Mouse (Mus musculus) thymus, postnatal 0 days (tissue): ENCODE results near the gene Ffar3. TPM values are rescaled to one million over a fixed set of nuclear protein-coding genes. Genes with fewer than 3 reads are reported as not detected.
"Not testable (repeated sequence)": the region's sequence is repeated elsewhere in the genome, so short reads cannot be mapped to it uniquely, and the experiment has no call there.

Experiments used
- DNase-seq: peaks from one replicate; pipeline ENCODE4 v3.0.0-alpha.2; 2015; ENCODE audit warnings: low spot score
- polyA plus RNA-seq: library from polyadenylated mRNA; unstranded; fragments of >200 nt; fragmentation: Nextera tagmentation; extraction: Ambion mirVana; gene quantifications from 2 replicates; pipeline ENCODE4 v1.2.1, GENCODE M21; 2015

The Ffar3 gene
- polyA plus RNA-seq, 1 experiment from 2014 or later: not detected

- no peak for DNase-seq
Observed at GRCm38 (mm10) chr7:30844676-30845297, 11.2 kb downstream of the Ffar3 start.

- DNase-seq: no peak
Observed at GRCm38 (mm10) chr7:30842092-30842491, 13.9 kb downstream of the Ffar3 start.

- no peak for DNase-seq
Observed at GRCm38 (mm10) chr7:30841379-30841778, 14.6 kb downstream of the Ffar3 start.

- DNase-seq: no peak
Observed at GRCm38 (mm10) chr7:30840306-30840705, 15.7 kb downstream of the Ffar3 start.

- no peak for DNase-seq
Observed at GRCm38 (mm10) chr7:30837277-30837676, 18.7 kb downstream of the Ffar3 start.

- not testable (repeated sequence) for DNase-seq
Observed at GRCm38 (mm10) chr7:30832684-30833083, 23.3 kb downstream of the Ffar3 start.

- no peak for DNase-seq
Observed at GRCm38 (mm10) chr7:30832261-30832660, 23.7 kb downstream of the Ffar3 start.

GRCm38 (mm10) chr7:30829428-30829827 is 26.6 kb downstream of the Ffar3 start:
- DNase-seq: no peak

- not testable (repeated sequence) for DNase-seq
Observed at GRCm38 (mm10) chr7:30828871-30829270, 27.1 kb downstream of the Ffar3 start.

GRCm38 (mm10) chr7:30826660-30827059 is 29.3 kb downstream of the Ffar3 start:
- no peak for DNase-seq

GRCm38 (mm10) chr7:30824306-30824705 is 31.7 kb downstream of the Ffar3 start:
- no peak for DNase-seq

GRCm38 (mm10) chr7:30823675-30824074 is 32.3 kb downstream of the Ffar3 start, which contains the start of gene Ffar2:
TSS of gene Ffar2 (minus strand) at chr7:30823775.
- no peak for DNase-seq

GRCm38 (mm10) chr7:30821532-30821931 is 34.4 kb downstream of the Ffar3 start:
- DNase-seq: no peak

- DNase-seq: peak; percentile 58
Observed at GRCm38 (mm10) chr7:30820854-30821445, 35.0 kb downstream of the Ffar3 start.

GRCm38 (mm10) chr7:30820131-30820530 is 35.8 kb downstream of the Ffar3 start:
- no peak for DNase-seq

GRCm38 (mm10) chr7:30812291-30812807 is 43.6 kb downstream of the Ffar3 start:
- peak; percentile 19 for DNase-seq

GRCm38 (mm10) chr7:30811757-30812290 is 44.2 kb downstream of the Ffar3 start:
- DNase-seq: peak; percentile 16

GRCm38 (mm10) chr7:30810319-30810718 is 45.7 kb downstream of the Ffar3 start:
- DNase-seq: peak; percentile 37

- peak; percentile 48 for DNase-seq
Observed at GRCm38 (mm10) chr7:30805924-30806323, 50.1 kb downstream of the Ffar3 start.
